Mouse (Mus musculus) liver, adult 2 months (tissue): ENCODE results near the gene Zfp692. TPM values are rescaled to one million over a fixed set of nuclear protein-coding genes. Genes with fewer than 3 reads are reported as not detected.

Experiments
- DNase-seq: peaks from one replicate; pipeline ENCODE4 v3.0.0-alpha.2; 2011; ENCODE audit warnings: low read depth, low spot score; ENCODE audit errors: extremely low read depth
- H3K27ac ChIP-seq: fragments of 200-500 bp; replicated peaks from 2 replicates; pipeline ENCODE4 v1.5.1; 2012; ENCODE audit warnings: low read depth, mild to moderate bottlenecking, control low read depth, inconsistent platforms, low read length; ENCODE audit not compliant: insufficient read depth
- H3K27me3 ChIP-seq: fragments of 200-500 bp; 2 replicates; pipeline ENCODE4 v1.6.1; 2012; ENCODE audit warnings: mild to moderate bottlenecking, moderate library complexity, low read length, inconsistent platforms; ENCODE audit not compliant: control insufficient read depth, insufficient read depth
- H3K36me3 ChIP-seq: fragments of 200-500 bp; 2 replicates; pipeline ENCODE4 v1.6.1; 2012; ENCODE audit warnings: low read length, inconsistent platforms; ENCODE audit not compliant: control insufficient read depth, insufficient read depth
- H3K4me1 ChIP-seq: fragments of 200-500 bp; 2 replicates; pipeline ENCODE4 v1.6.1; 2011; ENCODE audit warnings: low read length; ENCODE audit not compliant: control insufficient read depth, insufficient read depth
- H3K4me3 ChIP-seq: fragments of 200-500 bp; 2 replicates; pipeline ENCODE4 v1.5.1; 2011; ENCODE audit warnings: low read depth, mild to moderate bottlenecking, control low read depth, low read length, moderate library complexity; ENCODE audit not compliant: insufficient read depth
- H3K79me2 ChIP-seq: fragments of 200-500 bp; 2 replicates; pipeline ENCODE4 v1.6.1; 2012; ENCODE audit warnings: inconsistent platforms, mild to moderate bottlenecking, low read length, moderate library complexity; ENCODE audit not compliant: control insufficient read depth, insufficient read depth
- H3K9ac ChIP-seq: fragments of 200-500 bp; 2 replicates; pipeline ENCODE4 v1.6.1; 2012; ENCODE audit warnings: low read depth, mild to moderate bottlenecking, control low read depth, inconsistent platforms, low read length
- CTCF ChIP-seq: fragments of 200-500 bp; IDR thresholded peaks from 2 replicates; pipeline ENCODE4 v1.5.1; 2011; ENCODE audit warnings: low read depth, low read length, control low read depth
- POLR2A ChIP-seq: fragments of 200-500 bp; IDR thresholded peaks from 2 replicates; pipeline ENCODE4 v1.6.1; 2011; ENCODE audit warnings: low read length, control low read depth; ENCODE audit not compliant: insufficient read depth; ENCODE audit errors: extremely low read depth
- WGBS: fragments of 180-500 bp; shearing (Covaris S2); methylation state at CpG from one replicate; pipeline ENCODE4 v1.1.7; 2018; 5-methylcytosine and 5-hydroxymethylcytosine counted together
- polyA plus RNA-seq: library from polyadenylated mRNA; depleted of rRNA; stranded (reverse); fragments of >200 nt; gene quantifications from 2 replicates; pipeline ENCODE4 v1.2.3, GENCODE M21; 2012; rRNA removed
- total RNA-seq: library from RNA; depleted of rRNA; stranded (reverse); fragments of >200 nt; gene quantifications from 2 replicates; pipeline ENCODE4 v1.2.3, GENCODE M21; 2014; rRNA removed

The Zfp692 gene
- total RNA-seq (2.3 and 3.0 TPM in 2 replicates), polyA plus RNA-seq (5.9 and 8.9 TPM in 2 replicates)

GRCm38 (mm10) chr11:58306860-58307308, at the start of gene Zfp692:
Gene Zfp692, plus strand, starts transcription at chr11:58307069.
- under 1% methylated on average over 34 of the region's 34 CpGs for WGBS
- peak; percentile 85 for DNase-seq
- Histone ChIP-seq H3K4me3 (peak within 1 kb of the TSS; percentile 64), H3K27ac (no peak within 1 kb of the TSS), H3K9ac (peak within 1 kb of the TSS; percentile 81), H3K27me3 (no peaks in the 10 kb centered on the region), H3K79me2 (no peaks in the 10 kb centered on the region), H3K36me3 (no peaks in the 10 kb centered on the region), H3K4me1 (peaks cover 2% of the 10 kb centered on the region; the same call in 1 of the 2 replicates)
- no peak for TF ChIP-seq CTCF
- no peak for TF ChIP-seq POLR2A

DNA sequence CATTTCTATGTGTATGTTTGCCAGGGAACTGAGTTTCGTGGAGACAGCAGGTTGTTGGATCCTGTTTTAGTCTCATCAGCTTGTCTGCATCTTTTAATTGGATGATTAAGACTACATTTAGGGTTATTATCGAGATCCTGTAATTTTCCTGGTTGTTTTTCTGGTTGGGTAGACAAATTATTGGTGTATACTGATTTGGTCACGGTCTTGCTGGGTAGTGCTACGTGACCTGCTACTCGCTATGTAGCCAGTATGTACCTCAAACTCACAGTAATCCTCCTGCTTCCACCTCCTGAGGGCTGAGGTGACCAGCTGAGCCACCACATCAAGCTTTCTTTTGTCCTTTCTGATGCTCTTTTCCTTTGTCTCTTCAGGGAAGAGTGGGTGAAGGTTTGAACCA, 49.1 kb upstream of the Zfp692 start:
- TF ChIP-seq CTCF (no peak), POLR2A (no peak)
- Histone ChIP-seq H3K9ac (no peak overlapping the region), H3K4me3 (no peak overlapping the region), H3K79me2 (no peaks in the 10 kb centered on the region), H3K4me1 (no peaks in the 10 kb centered on the region), H3K27me3 (no peaks in the 10 kb centered on the region), H3K27ac (no peak overlapping the region), H3K36me3 (no peaks in the 10 kb centered on the region)
- WGBS = 86% methylated on average over 5 of the region's 5 CpGs
- no peak for DNase-seq

DNA sequence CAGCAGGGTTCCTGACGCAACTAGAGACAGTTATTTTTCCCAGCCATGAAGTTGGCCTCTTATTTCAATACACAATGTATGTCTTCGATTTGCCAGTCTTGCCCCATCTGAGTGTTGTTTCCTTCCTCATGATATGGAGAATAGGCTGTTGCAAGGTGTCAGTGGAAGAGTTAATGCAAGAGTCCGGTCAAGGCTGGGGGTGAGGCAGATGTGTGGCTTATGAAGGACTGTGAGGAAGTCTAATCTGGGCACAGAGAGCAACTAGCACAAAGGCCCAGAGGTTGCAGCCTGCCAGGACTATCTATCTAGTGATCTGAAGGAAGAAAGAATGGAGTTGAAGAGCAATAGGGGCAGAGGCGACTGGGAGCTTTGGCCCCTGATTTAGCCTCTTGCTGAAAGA, 46.7 kb upstream of the Zfp692 start:
- Histone ChIP-seq H3K79me2 (no peaks in the 10 kb centered on the region), H3K4me1 (no peaks in the 10 kb centered on the region), H3K36me3 (no peaks in the 10 kb centered on the region), H3K4me3 (no peak overlapping the region), H3K27ac (no peak overlapping the region), H3K27me3 (no peaks in the 10 kb centered on the region), H3K9ac (no peak overlapping the region)
- DNase-seq = no peak
- 86% methylated on average over 4 of the region's 4 CpGs for WGBS
- TF ChIP-seq POLR2A (no peak), CTCF (no peak)

- TF ChIP-seq POLR2A (no peak), CTCF (no peak)
- H3K36me3 ChIP-seq = no peaks in the 10 kb centered on the region
- no peak overlapping the region for H3K4me3 ChIP-seq
- H3K9ac ChIP-seq = no peak overlapping the region
- H3K27ac ChIP-seq = no peak overlapping the region
- H3K4me1 ChIP-seq = no peaks in the 10 kb centered on the region
- WGBS = 86% methylated on average over 4 of the region's 4 CpGs
- DNase-seq = no peak
- no peaks in the 10 kb centered on the region for H3K27me3 ChIP-seq
- H3K79me2 ChIP-seq = no peaks in the 10 kb centered on the region
Measured at GRCm38 (mm10) chr11:58261826-58262225, 45.0 kb upstream of the Zfp692 start.

GRCm38 (mm10) chr11:58262336-58262735, 44.5 kb upstream of the Zfp692 start:
- H3K79me2 ChIP-seq = no peaks in the 10 kb centered on the region
- H3K9ac ChIP-seq = no peak overlapping the region
- H3K36me3 ChIP-seq = no peaks in the 10 kb centered on the region
- no peak overlapping the region for H3K4me3 ChIP-seq
- H3K27ac ChIP-seq = no peak overlapping the region
- DNase-seq = no peak
- H3K4me1 ChIP-seq = no peaks in the 10 kb centered on the region
- TF ChIP-seq POLR2A (no peak), CTCF (no peak)
- H3K27me3 ChIP-seq = no peaks in the 10 kb centered on the region
- 89% methylated on average over 3 of the region's 3 CpGs for WGBS

- Histone ChIP-seq H3K4me3 (no peak overlapping the region), H3K4me1 (no peaks in the 10 kb centered on the region), H3K27me3 (no peaks in the 10 kb centered on the region), H3K27ac (no peak overlapping the region), H3K36me3 (no peaks in the 10 kb centered on the region), H3K79me2 (no peaks in the 10 kb centered on the region), H3K9ac (no peak overlapping the region)
- TF ChIP-seq CTCF (no peak), POLR2A (no peak)
- 95% methylated on average over 2 of the region's 2 CpGs for WGBS
- no peak for DNase-seq
Measured at GRCm38 (mm10) chr11:58263516-58263915, 43.4 kb upstream of the Zfp692 start.
